Mouse (Mus musculus): ENCODE data around the gene Rita1. TPM values are rescaled to one million over a fixed set of nuclear protein-coding genes. Genes with fewer than 3 reads are reported as not detected.

The Rita1 gene
- polyA plus RNA-seq, 1 experiment from 2014 or later, result 6.5 TPM

- DNase-seq (no peak), ATAC-seq (ENCODE audit: low read depth) (no peak)
- Histone ChIP-seq H3K4me3 (replicated peaks) (no peak overlapping the region), H3K27ac (no peak overlapping the region), H3K27me3 (peaks cover 35% of the 10 kb centered on the region), H3K9me3 (replicated peaks) (peaks cover 5% of the 10 kb centered on the region; the same call in 1 of the 2 replicates), H3K4me1 (replicated peaks) (peaks cover 10% of the 10 kb centered on the region), H3K4me2 (no peak overlapping the region), H3K36me3 (peaks cover 55% of the 10 kb centered on the region), H3K9ac (no peak overlapping the region)
- WGBS (ENCODE audit: insufficient replicate concordance), result 86% methylated on average over 15 of the region's 15 CpGs
These were observed 15.3 kb upstream of the Rita1 start for GRCm38 (mm10) chr5:120627515-120628300.

- Histone ChIP-seq H3K4me3 (replicated peaks) (no peak overlapping the region), H3K27me3 (peaks cover 22% of the 10 kb centered on the region), H3K9ac (no peak overlapping the region), H3K9me3 (replicated peaks) (no peaks in the 10 kb centered on the region), H3K4me2 (no peak overlapping the region), H3K36me3 (peaks cover 68% of the 10 kb centered on the region), H3K4me1 (replicated peaks) (peaks cover 10% of the 10 kb centered on the region), H3K27ac (no peak overlapping the region)
- peak; percentile 70 for ATAC-seq (ENCODE audit: low read depth)
- DNase-seq, result peak; percentile 33
- WGBS (ENCODE audit: insufficient replicate concordance), result 59% methylated on average over 19 of the region's 19 CpGs
These were observed 14.0 kb upstream of the Rita1 start for GRCm38 (mm10) chr5:120626399-120626798.

DNA sequence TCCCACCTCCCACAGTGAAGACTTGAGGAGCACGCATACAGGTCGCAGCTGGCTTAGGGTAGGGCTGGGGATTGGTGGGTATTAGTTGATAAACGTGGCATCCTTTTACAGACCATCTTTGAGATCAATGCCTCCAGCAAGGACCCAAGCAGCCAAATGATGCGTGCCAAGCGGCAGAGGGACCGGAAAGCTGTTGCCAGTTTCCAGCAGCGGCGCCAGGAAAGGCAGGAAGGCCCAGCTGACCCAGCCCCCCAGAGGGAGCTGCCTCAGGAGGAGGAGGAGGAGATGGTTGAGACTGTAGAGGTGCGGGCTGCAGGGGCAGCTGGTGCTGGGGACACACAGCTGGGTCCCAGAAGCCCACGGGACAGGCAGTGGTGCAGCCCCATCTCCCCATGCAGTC lies 12.0 kb upstream of the Rita1 start:
- Histone ChIP-seq H3K27me3 (0 out of 2 replicates have a peak, but pooled peaks cover 2% of the 10 kb centered on the region), H3K4me1 (replicated peaks) (peaks cover 10% of the 10 kb centered on the region), H3K4me2 (no peak overlapping the region), H3K9me3 (replicated peaks) (no peaks in the 10 kb centered on the region), H3K4me3 (replicated peaks) (no peak overlapping the region), H3K36me3 (peaks cover 88% of the 10 kb centered on the region), H3K27ac (no peak overlapping the region), H3K9ac (no peak overlapping the region)
- 81% methylated on average over 10 of the region's 10 CpGs for WGBS (ENCODE audit: insufficient replicate concordance)
- no peak for DNase-seq
- ATAC-seq (ENCODE audit: low read depth), result no peak

DNA sequence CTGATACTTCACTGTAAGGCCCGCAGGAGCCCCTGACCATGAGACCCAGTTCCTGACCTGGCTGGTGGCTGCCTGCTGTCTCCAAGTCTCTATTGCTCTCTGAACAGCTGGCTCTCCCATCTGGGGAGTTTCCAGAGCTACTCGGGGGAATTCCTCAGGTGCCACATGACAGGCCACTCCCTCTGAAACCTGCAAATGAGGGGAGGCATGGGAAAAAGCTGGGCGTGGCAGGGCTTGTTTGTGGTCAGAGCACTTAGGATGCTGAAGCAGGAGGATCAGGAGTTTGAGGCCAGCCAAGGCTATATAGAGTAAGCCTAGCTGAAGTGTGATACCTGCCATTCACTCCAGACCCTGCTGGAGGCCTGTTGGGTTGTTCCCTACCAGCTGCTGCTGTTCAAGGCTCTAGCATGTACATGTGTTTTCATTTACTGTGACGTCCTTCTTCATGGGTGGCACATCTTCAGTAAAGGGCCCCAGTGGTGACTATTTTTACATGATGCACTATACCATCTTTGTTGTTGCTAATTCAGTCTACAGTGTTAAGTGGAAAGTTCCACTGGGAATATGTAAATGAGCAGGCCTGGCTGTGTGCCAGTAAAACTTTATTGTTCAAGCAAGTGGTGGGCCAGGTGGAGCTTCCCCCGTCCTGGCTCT lies 9.9 kb upstream of the Rita1 start:
- Histone ChIP-seq H3K9me3 (replicated peaks) (no peaks in the 10 kb centered on the region), H3K4me2 (no peak overlapping the region), H3K27ac (no peak overlapping the region), H3K36me3 (peaks cover 100% of the 10 kb centered on the region), H3K9ac (no peak overlapping the region), H3K4me3 (replicated peaks) (no peak overlapping the region), H3K27me3 (no peaks in the 10 kb centered on the region), H3K4me1 (replicated peaks) (no peaks in the 10 kb centered on the region; the same call in 1 of the 2 replicates)
- whole genome bisulfite sequencing (ENCODE audit: insufficient replicate concordance), result 80% methylated on average over 5 of the region's 5 CpGs
- ATAC-seq (ENCODE audit: low read depth), result no peak
- DNase-seq, result no peak

DNA sequence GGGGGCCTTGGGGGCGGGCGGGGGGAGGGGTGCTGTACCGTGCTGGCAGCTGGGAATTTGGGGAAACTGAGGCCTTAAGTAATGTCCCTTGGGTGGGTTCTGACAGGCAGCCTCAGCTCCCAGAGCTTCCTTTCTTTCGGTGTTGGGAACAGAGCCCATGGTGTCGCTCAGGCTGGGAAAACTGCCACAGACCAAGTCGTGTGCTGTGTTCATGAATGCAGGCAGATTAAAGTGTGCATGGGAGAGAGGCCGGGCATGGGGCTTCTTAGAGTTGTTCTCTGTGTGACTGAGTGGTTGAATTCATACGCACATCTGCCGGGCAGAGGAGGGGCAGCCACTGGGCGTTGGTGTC lies 9.4 kb upstream of the Rita1 start:
- 79% methylated on average over 10 of the region's 10 CpGs for WGBS (ENCODE audit: insufficient replicate concordance)
- no peak for ATAC-seq (ENCODE audit: low read depth)
- Histone ChIP-seq H3K4me3 (replicated peaks) (no peak overlapping the region), H3K27ac (no peak overlapping the region), H3K4me2 (no peak overlapping the region), H3K36me3 (peaks cover 100% of the 10 kb centered on the region), H3K9ac (no peak overlapping the region), H3K27me3 (no peaks in the 10 kb centered on the region), H3K9me3 (replicated peaks) (no peaks in the 10 kb centered on the region), H3K4me1 (replicated peaks) (no peaks in the 10 kb centered on the region; the same call in 1 of the 2 replicates)
- no peak for DNase-seq

DNA sequence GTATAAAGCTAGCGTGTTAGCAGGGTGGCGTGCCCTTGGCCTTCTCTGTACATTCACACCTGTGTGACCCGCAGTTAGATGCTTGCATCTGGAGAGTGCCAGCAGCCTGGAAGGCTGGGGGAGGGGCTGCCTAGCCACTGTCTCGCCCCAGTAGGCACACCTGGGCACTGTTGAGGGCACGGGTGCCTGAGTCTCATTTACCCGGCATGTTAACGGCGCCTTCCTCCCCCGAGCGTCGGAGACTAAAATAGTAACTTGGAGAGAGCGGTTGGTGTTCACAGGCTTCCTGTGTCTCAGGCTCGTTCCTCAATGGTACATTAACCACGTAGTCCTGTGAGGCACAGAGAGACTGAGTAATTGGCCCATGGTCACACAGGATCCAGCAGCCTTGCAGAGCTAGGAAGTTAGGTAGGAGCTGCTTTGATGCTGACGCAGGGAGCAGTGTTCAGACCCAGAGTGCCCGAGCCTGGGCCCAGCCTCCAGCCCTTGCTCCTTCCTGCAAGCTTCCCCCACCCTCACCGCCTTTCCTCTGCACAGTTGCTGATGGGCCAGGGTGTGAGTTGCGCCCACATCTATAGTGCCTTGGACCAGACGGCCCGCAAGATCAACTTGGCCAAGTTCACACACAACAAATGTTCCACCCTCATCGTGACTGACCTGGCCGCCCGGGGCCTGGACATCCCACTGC lies 8.8 kb upstream of the Rita1 start:
- Histone ChIP-seq H3K4me3 (replicated peaks) (no peak overlapping the region), H3K36me3 (peaks cover 100% of the 10 kb centered on the region), H3K9me3 (replicated peaks) (no peaks in the 10 kb centered on the region), H3K27ac (no peak overlapping the region), H3K9ac (no peak overlapping the region), H3K4me1 (replicated peaks) (no peaks in the 10 kb centered on the region), H3K27me3 (no peaks in the 10 kb centered on the region), H3K4me2 (no peak overlapping the region)
- DNase-seq, result no peak
- no peak for ATAC-seq (ENCODE audit: low read depth)
- WGBS (ENCODE audit: insufficient replicate concordance), result 80% methylated on average over 23 of the region's 23 CpGs

GRCm38 (mm10) chr5:120620375-120621077 lies 8.1 kb upstream of the Rita1 start:
- Histone ChIP-seq H3K27me3 (no peaks in the 10 kb centered on the region), H3K9me3 (replicated peaks) (peaks cover 6% of the 10 kb centered on the region), H3K4me2 (no peak overlapping the region), H3K36me3 (peaks cover 100% of the 10 kb centered on the region), H3K27ac (no peak overlapping the region), H3K4me3 (replicated peaks) (no peak overlapping the region), H3K9ac (no peak overlapping the region), H3K4me1 (replicated peaks) (no peaks in the 10 kb centered on the region)
- WGBS (ENCODE audit: insufficient replicate concordance), result 66% methylated on average over 18 of the region's 18 CpGs
- peak; percentile 8; the same call in 1 of the 2 replicates for ATAC-seq (ENCODE audit: low read depth)
- peak; percentile 70 for DNase-seq

DNA sequence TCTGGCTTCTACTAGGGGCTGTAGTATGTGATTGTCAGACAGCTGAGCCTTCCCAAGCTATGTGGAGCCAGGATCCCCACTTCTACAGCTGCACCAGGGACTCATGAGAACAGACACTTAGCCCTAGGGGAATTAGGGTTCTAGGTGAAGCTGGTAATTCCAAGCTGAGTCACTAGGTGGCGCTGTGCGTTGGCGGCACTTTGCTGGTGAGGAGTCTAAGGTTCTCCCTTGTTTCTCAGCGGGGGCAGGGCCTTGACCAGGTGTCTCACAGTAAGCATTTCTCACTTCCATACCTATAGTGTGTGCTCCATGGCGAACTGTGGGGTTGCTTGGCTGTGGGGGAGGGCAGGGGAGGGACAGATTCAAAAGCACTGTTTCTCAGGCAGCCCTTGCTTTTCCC lies 6.8 kb upstream of the Rita1 start:
- H3K4me3 ChIP-seq (replicated peaks), result no peak overlapping the region
- ATAC-seq (ENCODE audit: low read depth), result no peak
- peaks cover 4% of the 10 kb centered on the region for H3K4me1 ChIP-seq (replicated peaks)
- peak; percentile 46 for DNase-seq
- H3K27ac ChIP-seq, result no peak overlapping the region
- H3K9me3 ChIP-seq (replicated peaks), result peaks cover 6% of the 10 kb centered on the region
- H3K9ac ChIP-seq, result no peak overlapping the region
- WGBS (ENCODE audit: insufficient replicate concordance), result 17% methylated on average over 5 of the region's 5 CpGs
- H3K27me3 ChIP-seq, result no peaks in the 10 kb centered on the region
- no peak overlapping the region for H3K4me2 ChIP-seq
- peaks cover 94% of the 10 kb centered on the region for H3K36me3 ChIP-seq

- H3K9me3 ChIP-seq (replicated peaks), result peaks cover 6% of the 10 kb centered on the region
- DNase-seq (no peak), ATAC-seq (ENCODE audit: low read depth) (no peak)
- no peak overlapping the region for H3K4me2 ChIP-seq
- H3K27ac ChIP-seq, result no peak overlapping the region
- 88% methylated on average over 12 of the region's 12 CpGs for WGBS (ENCODE audit: insufficient replicate concordance)
- no peak overlapping the region for H3K4me3 ChIP-seq (replicated peaks)
- no peaks in the 10 kb centered on the region for H3K27me3 ChIP-seq
- H3K36me3 ChIP-seq, result peaks cover 90% of the 10 kb centered on the region
- H3K9ac ChIP-seq, result no peak overlapping the region
- peaks cover 8% of the 10 kb centered on the region for H3K4me1 ChIP-seq (replicated peaks)
These were observed 6.4 kb upstream of the Rita1 start for GRCm38 (mm10) chr5:120618778-120619177.

DNA sequence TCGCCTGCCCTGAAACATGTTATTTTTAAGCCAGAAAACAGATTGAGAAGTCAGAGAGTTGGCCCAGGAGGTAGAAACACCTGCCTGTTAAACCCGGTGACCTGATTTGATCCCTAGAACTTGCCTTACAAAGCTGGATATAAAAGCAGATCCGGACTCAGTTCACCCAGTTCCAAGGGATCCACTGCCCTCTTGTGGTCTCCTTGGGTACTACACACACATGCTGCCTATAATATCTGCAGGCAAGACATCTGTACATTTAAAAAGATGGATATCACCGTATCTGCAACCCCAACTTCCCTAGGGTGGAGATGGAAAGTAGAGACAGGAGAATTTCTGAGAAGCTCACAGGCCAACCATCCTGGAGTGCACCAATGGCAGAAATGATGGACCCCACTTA lies 3.5 kb upstream of the Rita1 start:
- Histone ChIP-seq H3K4me3 (replicated peaks) (no peak overlapping the region), H3K27me3 (no peaks in the 10 kb centered on the region), H3K9ac (no peak overlapping the region), H3K9me3 (replicated peaks) (peaks cover 6% of the 10 kb centered on the region), H3K4me2 (no peak overlapping the region), H3K27ac (no peak overlapping the region), H3K36me3 (peaks cover 61% of the 10 kb centered on the region), H3K4me1 (replicated peaks) (peaks cover 25% of the 10 kb centered on the region)
- DNase-seq (no peak), ATAC-seq (ENCODE audit: low read depth) (no peak)
- 86% methylated on average over 4 of the region's 4 CpGs for WGBS (ENCODE audit: insufficient replicate concordance)
